Mouse (Mus musculus) liver, embryonic 14.5 days (tissue): ENCODE measurements at regions not wholly inside any gene's neighbourhood (a gene's known extent, or its start where the extent isn't known, plus 50 kb on each side); places are given as distances from the start of the nearest gene placed in this dataset.

Source experiments
- ATAC-seq: fragments of 200-750 bp; cut with Nextera tagmentation; 2 replicates; pipeline ENCODE4 v1.8.0; 2017; ENCODE audit warnings: moderate number of reproducible peaks, mild to moderate bottlenecking, moderate library complexity; ENCODE audit not compliant: insufficient read depth
- DNase-seq, 3 experiments: peaks; one replicate each; pipeline ENCODE4 v3.0.0-alpha.2; 2012 to 2013; ENCODE audit warnings: low read depth in 3 of 3, low spot score in 3 of 3
- H3K27ac ChIP-seq: fragments of 300-500 bp; sonication (generic); 2 replicates; pipeline ENCODE4 v1.5.1; 2014; ENCODE audit warnings: moderate library complexity, mild to moderate bottlenecking, control low read depth, inconsistent platforms
- H3K27me3 ChIP-seq: fragments of 300-500 bp; sonication (generic); 2 replicates; pipeline ENCODE4 v1.6.1; 2014; ENCODE audit warnings: mild to moderate bottlenecking, low read length, moderate library complexity; ENCODE audit not compliant: control insufficient read depth, insufficient read depth
- H3K36me3 ChIP-seq: fragments of 300-500 bp; sonication (generic); replicated peaks from 2 replicates; pipeline ENCODE4 v1.6.1; 2014; ENCODE audit warnings: low read depth; ENCODE audit not compliant: control insufficient read depth, insufficient read depth
- H3K4me1 ChIP-seq, 2 experiments: fragments of 200-500 bp in 1 of 2; fragments of 300-500 bp in 1 of 2; sonication (generic) in 1 of 2; replicated peaks; 2 replicates each; pipeline ENCODE4 v1.6.1; 2012 to 2014; ENCODE audit warnings: antibody characterized with exemption in 1 of 2, inconsistent platforms in 1 of 2, low read length in 1 of 2; ENCODE audit not compliant: control insufficient read depth in 2 of 2, insufficient read depth in 2 of 2
- H3K4me2 ChIP-seq: fragments of 300-500 bp; sonication (generic); 2 replicates; pipeline ENCODE4 v1.6.1; 2014; ENCODE audit warnings: low read depth, mild to moderate bottlenecking, control low read depth, moderate library complexity
- H3K4me3 ChIP-seq, 2 experiments: fragments of 200-500 bp in 1 of 2; fragments of 300-500 bp in 1 of 2; sonication (generic) in 1 of 2; 2 replicates each; pipeline ENCODE4 v1.5.1; 2012 to 2014; ENCODE audit warnings: low read depth in 2 of 2, low read length in 2 of 2, mild to moderate bottlenecking in 2 of 2, control low read depth in 1 of 2, inconsistent platforms in 1 of 2, moderate library complexity in 1 of 2; ENCODE audit not compliant: insufficient read depth in 1 of 2
- H3K9ac ChIP-seq: fragments of 300-500 bp; sonication (generic); replicated peaks from 2 replicates; pipeline ENCODE4 v1.6.1; 2014; ENCODE audit warnings: mild to moderate bottlenecking, control low read depth, moderate library complexity
- H3K9me3 ChIP-seq: fragments of 300-500 bp; sonication (generic); 2 replicates; pipeline ENCODE4 v1.6.1; 2016; ENCODE audit warnings: low read length, mixed read lengths; ENCODE audit not compliant: control insufficient read depth
- CTCF ChIP-seq: IDR thresholded peaks from 2 replicates; pipeline ENCODE4 v1.5.1; 2016; ENCODE audit warnings: antibody characterized with exemption, low read depth, control low read depth
- EP300 ChIP-seq: IDR thresholded peaks from 2 replicates; pipeline ENCODE4 v1.6.1; 2016; ENCODE audit warnings: antibody characterized with exemption, low read depth
- WGBS: fragments of 180-500 bp; shearing (Covaris S2); extraction: QIAGEN DNeasy Blood & Tissue Kit; methylation state at CpG from one replicate; pipeline ENCODE4 v1.1.7; 2014; ENCODE audit not compliant: insufficient replicate concordance; 5-methylcytosine and 5-hydroxymethylcytosine counted together

DNA sequence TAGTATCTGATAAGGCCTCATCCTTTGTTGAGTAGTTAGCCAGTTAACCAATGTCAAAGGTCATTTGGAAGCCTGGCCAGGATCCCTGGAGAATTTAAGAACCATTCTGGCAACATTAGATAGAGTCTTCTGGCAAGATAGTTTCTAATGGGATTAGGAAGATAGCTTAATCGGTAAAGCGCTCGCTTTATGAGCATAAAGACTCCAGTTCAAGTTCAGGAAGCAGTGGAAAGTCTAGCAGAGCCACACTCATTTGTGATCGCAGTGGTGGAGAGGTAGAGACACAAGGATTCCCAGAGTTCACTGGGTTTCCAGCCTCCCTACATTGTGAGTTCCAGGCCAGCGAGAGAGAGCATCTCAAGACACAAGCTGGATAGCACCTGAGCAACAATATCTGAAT lies 60.5 kb upstream of the Adamts9 start:
- Histone ChIP-seq H3K9me3 (no peaks in the 10 kb centered on the region), H3K27ac (no peak overlapping the region), H3K4me1 (no peaks in the 10 kb centered on the region), H3K27me3 (no peaks in the 10 kb centered on the region), H3K36me3 (no peaks in the 10 kb centered on the region), H3K4me2 (no peak overlapping the region), H3K9ac (no peak overlapping the region), H3K4me3 (no peak overlapping the region)
- WGBS: 80% methylated on average over 5 of the region's 5 CpGs
- no peak for ATAC-seq
- DNase-seq: no peak
- TF ChIP-seq EP300 (no peak), CTCF (no peak)

DNA sequence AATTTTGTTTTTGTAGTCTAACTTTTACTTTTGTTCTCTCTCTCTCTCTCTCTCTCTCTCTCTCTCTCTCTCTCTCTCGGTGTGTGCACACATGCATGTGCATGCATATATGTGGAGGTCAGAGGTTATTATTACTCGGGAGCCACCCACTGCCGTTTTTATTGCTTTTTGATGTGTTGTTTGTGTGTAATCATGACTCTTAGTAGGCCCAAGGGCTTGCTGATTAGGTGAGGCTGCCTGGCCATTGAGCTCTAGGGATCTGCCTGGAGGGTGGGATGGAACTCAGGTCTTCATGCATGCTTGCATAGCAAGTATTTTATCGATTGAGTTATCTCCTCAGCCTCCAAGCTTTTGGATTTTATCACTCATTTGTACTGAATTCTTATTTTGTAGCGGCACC lies 50.4 kb upstream of the Adamts9 start:
- no peak overlapping the region for H3K4me3 ChIP-seq
- no peak for DNase-seq
- no peak overlapping the region for H3K27ac ChIP-seq
- H3K9me3 ChIP-seq: no peaks in the 10 kb centered on the region
- H3K4me2 ChIP-seq: no peak overlapping the region
- TF ChIP-seq CTCF: no peak
- TF ChIP-seq EP300: no peak
- no peaks in the 10 kb centered on the region for H3K27me3 ChIP-seq
- no peak for ATAC-seq
- H3K9ac ChIP-seq: no peak overlapping the region
- WGBS: 64% methylated on average over 5 of the region's 5 CpGs
- no peaks in the 10 kb centered on the region for H3K4me1 ChIP-seq
- no peaks in the 10 kb centered on the region for H3K36me3 ChIP-seq
